Mouse (Mus musculus): Measurements from ENCODE around the gene Supt6. TPM values are rescaled to one million over a fixed set of nuclear protein-coding genes. Genes with fewer than 3 reads are reported as not detected.

Gene Supt6
- polyA plus RNA-seq, 1 experiment from 2014 or later, result 9.5 TPM

DNA sequence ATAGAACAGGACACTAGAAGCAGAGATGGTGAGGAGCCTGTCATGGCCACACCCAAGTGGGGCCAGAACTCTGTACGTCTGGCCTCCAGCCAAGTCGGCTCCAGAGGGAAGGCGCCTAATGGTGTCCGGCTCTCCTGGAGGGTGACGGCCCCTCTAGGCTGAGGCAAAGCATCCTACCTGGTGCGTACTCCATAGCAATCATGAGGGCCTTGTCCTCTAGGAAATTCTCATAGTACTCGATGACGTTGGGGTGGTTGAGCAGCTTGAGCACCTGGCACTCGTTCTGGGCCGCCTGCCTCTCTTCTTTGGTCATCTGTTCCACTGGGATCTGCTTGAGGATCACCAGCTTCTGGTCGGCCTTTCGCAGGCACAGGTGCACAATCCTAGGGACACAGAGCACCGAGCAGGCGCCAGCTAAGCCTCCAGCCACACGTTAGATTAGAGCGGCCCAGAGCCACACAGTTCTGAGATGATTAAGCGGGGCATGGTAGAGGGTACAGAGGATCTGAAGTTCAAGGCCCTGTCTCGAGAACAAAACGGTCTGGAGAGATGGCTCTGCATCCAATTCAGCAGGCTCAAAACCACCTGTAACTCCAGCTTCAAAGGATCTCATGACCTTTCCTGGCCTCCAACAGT is 72.9 kb downstream of the Supt6 start:
- Histone ChIP-seq H3K9me3 (replicated peaks) (no peaks in the 10 kb centered on the region), H3K27ac (replicated peaks) (no peak overlapping the region), H3K4me1 (replicated peaks) (peaks cover 77% of the 10 kb centered on the region), H3K27me3 (no peaks in the 10 kb centered on the region), H3K36me3 (replicated peaks) (no peaks in the 10 kb centered on the region), H3K4me3 (replicated peaks) (no peak overlapping the region), H3K4me2 (no peak overlapping the region), H3K9ac (no peak overlapping the region)
- WGBS (ENCODE audit: insufficient replicate concordance), result 81% methylated on average over 19 of the region's 19 CpGs
- no peak for ATAC-seq (ENCODE audit: insufficient read depth)

DNA sequence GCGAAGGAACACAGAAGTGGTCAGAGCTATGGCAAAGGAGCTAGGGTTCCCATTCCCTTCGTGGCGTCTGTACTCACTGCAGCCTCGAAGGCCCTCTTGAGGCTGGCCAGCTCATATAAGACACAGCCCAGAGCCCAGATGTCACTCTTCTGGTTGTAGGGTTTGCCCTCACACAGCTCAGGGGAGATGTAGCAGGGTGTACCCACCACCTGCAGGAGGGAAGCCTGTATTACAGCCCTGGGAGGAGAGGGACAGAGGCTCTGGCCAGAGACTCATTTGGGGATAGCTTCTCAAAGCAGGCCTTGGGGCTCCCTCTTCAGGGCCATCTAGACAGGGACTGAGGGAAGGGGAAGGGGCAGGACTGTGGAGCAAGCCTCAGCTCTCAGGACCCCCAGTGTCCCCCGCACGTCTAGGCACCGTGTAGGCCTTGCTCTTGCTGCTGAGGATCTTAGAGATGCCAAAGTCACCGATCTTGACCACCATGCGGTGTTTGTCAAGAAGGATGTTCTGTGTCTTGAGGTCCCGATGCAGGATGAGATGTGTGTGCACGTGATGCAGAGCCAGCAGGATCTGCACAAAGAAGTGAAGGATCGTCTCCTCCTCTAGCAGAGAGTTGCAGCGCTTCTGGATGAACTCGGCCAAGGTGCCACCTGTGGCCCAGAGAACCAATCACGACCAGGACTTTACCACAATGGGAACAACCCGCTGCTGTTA is 73.6 kb downstream of the Supt6 start:
- Histone ChIP-seq H3K9ac (no peak overlapping the region), H3K27me3 (no peaks in the 10 kb centered on the region), H3K9me3 (replicated peaks) (no peaks in the 10 kb centered on the region), H3K4me3 (replicated peaks) (no peak overlapping the region), H3K36me3 (replicated peaks) (no peaks in the 10 kb centered on the region), H3K4me1 (replicated peaks) (peaks cover 83% of the 10 kb centered on the region), H3K4me2 (no peak overlapping the region), H3K27ac (replicated peaks) (no peak overlapping the region)
- WGBS (ENCODE audit: insufficient replicate concordance), result 82% methylated on average over 16 of the region's 16 CpGs
- no peak for ATAC-seq (ENCODE audit: insufficient read depth)

- Histone ChIP-seq H3K9ac (no peak overlapping the region), H3K27me3 (no peaks in the 10 kb centered on the region), H3K36me3 (replicated peaks) (no peaks in the 10 kb centered on the region), H3K9me3 (replicated peaks) (no peaks in the 10 kb centered on the region), H3K4me3 (replicated peaks) (no peak overlapping the region), H3K4me1 (replicated peaks) (peaks cover 89% of the 10 kb centered on the region), H3K4me2 (no peak overlapping the region), H3K27ac (replicated peaks) (no peak overlapping the region)
- ATAC-seq (ENCODE audit: insufficient read depth), result no peak
- 65% methylated on average over 4 of the region's 4 CpGs for WGBS (ENCODE audit: insufficient replicate concordance)
Observed at GRCm38 (mm10) chr11:78171328-78171727, 74.5 kb downstream of the Supt6 start.

- peak overlapping the region; percentile 86 for H3K27ac ChIP-seq (replicated peaks)
Observed at GRCm38 (mm10) chr11:78170306-78170705, 75.5 kb downstream of the Supt6 start.

DNA sequence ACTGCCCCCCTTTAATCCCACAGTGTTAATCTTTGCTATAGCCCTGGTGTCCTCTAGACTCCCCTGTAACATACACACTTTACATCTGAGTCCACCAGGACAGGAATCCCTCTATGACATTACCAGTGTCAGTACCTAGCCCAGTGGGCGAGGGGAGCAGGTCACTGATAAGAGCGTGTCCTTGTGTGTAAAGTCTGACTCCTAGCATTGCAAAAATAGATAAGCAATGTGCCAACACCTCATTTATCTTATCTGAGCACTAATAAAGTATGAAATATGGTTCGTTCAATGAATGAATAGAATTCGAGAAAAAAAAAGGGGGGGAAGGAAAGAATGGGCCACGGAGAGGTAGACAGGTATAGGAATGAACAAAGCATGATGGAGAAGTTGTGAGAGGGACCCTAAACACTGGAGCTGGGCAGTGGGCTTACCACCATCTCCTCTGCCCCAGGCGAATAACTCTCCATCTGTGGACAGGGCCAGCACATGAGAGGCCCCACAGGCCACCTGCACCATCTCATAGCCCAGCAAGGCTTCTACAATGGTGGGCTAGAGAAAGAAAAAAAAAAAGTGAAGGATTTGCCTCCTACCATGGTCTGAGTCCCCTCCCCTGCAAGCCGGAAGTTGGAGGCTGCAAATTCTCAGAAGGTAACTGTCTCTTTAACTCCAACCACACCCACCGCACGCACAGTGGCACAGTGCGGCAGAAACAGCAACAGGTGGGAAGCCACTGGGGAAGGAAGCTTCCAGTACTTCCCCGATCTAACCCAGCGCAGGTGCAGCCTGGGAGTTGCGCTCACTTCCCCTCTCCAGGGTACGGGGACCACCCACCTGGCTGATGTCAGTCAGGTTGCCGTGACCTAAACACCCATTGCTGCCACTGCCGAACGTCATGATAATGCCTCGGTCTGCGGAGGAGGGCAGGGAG is 77.0 kb downstream of the Supt6 start:
- H3K9ac ChIP-seq, result peak overlapping the region; percentile 55

More at GRCm38 (mm10) chr11:78170306-78170705, 75.5 kb downstream of the Supt6 start:
- Histone ChIP-seq H3K4me1 (replicated peaks) (peaks cover 90% of the 10 kb centered on the region), H3K4me2 (peak overlapping the region; percentile 73; the same call in 1 of the 2 replicates), H3K36me3 (replicated peaks) (no peaks in the 10 kb centered on the region), H3K9me3 (replicated peaks) (no peaks in the 10 kb centered on the region), H3K27me3 (no peaks in the 10 kb centered on the region), H3K9ac (no peak overlapping the region), H3K4me3 (replicated peaks) (no peak overlapping the region)
- ATAC-seq (ENCODE audit: insufficient read depth), result no peak
- 86% methylated on average over 15 of the region's 15 CpGs for WGBS (ENCODE audit: insufficient replicate concordance)

DNA sequence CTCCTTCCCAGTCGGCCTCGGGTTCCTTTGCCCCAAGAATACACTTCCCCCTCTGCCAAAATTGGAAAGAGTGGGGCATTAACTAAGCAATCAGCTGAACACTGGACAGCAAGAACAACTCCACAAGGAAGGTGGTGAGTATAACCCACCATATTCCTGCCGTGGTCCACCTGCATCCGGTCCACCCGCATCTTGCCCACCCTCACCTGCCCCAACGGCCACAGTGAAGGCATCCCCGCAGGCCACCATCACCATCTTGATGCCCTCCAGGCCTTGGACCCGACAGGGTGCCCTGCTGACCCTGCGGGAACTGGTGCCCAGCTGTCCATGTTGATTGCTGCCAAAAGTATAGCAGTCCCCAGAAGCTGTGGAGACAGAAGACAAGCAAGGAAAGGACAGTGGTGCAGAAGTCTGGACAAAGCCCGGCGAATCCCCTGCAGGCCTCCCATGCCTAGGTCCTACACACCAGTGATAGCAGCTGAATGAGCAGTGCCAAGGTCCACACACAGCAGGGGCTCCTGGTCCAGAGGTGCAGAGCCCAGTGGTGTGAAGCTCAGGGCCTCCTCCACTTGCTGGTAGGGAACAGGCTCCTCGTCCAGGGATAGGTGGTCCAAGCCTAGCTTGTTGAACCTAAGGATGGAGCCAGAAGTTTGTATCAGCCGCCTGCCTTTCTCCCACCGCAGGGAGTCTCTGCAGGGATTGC is 78.4 kb downstream of the Supt6 start:
- no peaks in the 10 kb centered on the region for H3K27me3 ChIP-seq
- no peaks in the 10 kb centered on the region for H3K9me3 ChIP-seq (replicated peaks)
- no peak for ATAC-seq (ENCODE audit: insufficient read depth)
- peak overlapping the region; percentile 73 for H3K4me2 ChIP-seq
- peak overlapping the region; percentile 86 for H3K27ac ChIP-seq (replicated peaks)
- WGBS (ENCODE audit: insufficient replicate concordance), result 86% methylated on average over 14 of the region's 14 CpGs
- no peak overlapping the region for H3K4me3 ChIP-seq (replicated peaks)
- H3K9ac ChIP-seq, result no peak overlapping the region
- peaks cover 94% of the 10 kb centered on the region for H3K4me1 ChIP-seq (replicated peaks)
- H3K36me3 ChIP-seq (replicated peaks), result peaks cover 4% of the 10 kb centered on the region; the same call in 1 of the 2 replicates

More for the DNA sequence above, 77.0 kb downstream of the Supt6 start:
- Histone ChIP-seq H3K9me3 (replicated peaks) (no peaks in the 10 kb centered on the region), H3K36me3 (replicated peaks) (no peaks in the 10 kb centered on the region), H3K4me3 (replicated peaks) (peak overlapping the region; percentile 55), H3K27ac (replicated peaks) (peak overlapping the region; percentile 86), H3K4me2 (peak overlapping the region; percentile 73), H3K4me1 (replicated peaks) (peaks cover 91% of the 10 kb centered on the region), H3K27me3 (no peaks in the 10 kb centered on the region)
- WGBS (ENCODE audit: insufficient replicate concordance), result 11% methylated on average over 19 of the region's 19 CpGs
- peak; percentile 56 for ATAC-seq (ENCODE audit: insufficient read depth)

- Histone ChIP-seq H3K27ac (replicated peaks) (peak overlapping the region; percentile 88; the same call in 1 of the 2 replicates), H3K9ac (no peak overlapping the region)
- 57% methylated on average over 6 of the region's 6 CpGs for WGBS (ENCODE audit: insufficient replicate concordance)
Observed at GRCm38 (mm10) chr11:78166640-78167039, 79.1 kb downstream of the Supt6 start.

GRCm38 (mm10) chr11:78166161-78166560 is 79.6 kb downstream of the Supt6 start:
- ATAC-seq (ENCODE audit: insufficient read depth), result no peak
- peak overlapping the region; percentile 86 for H3K9ac ChIP-seq
- peak overlapping the region; percentile 99 for H3K4me2 ChIP-seq
- peak overlapping the region; percentile 73 for H3K4me3 ChIP-seq (replicated peaks)
- H3K36me3 ChIP-seq (replicated peaks), result peaks cover 16% of the 10 kb centered on the region
- H3K4me1 ChIP-seq (replicated peaks), result peaks cover 97% of the 10 kb centered on the region
- 39% methylated on average over 4 of the region's 4 CpGs for WGBS (ENCODE audit: insufficient replicate concordance)
- no peaks in the 10 kb centered on the region for H3K27me3 ChIP-seq
- H3K27ac ChIP-seq (replicated peaks), result peak overlapping the region; percentile 88
- no peaks in the 10 kb centered on the region for H3K9me3 ChIP-seq (replicated peaks)

More at GRCm38 (mm10) chr11:78166640-78167039, 79.1 kb downstream of the Supt6 start:
- peaks cover 94% of the 10 kb centered on the region for H3K4me1 ChIP-seq (replicated peaks)
- no peak for ATAC-seq (ENCODE audit: insufficient read depth)
- H3K9me3 ChIP-seq (replicated peaks), result no peaks in the 10 kb centered on the region
- H3K27me3 ChIP-seq, result no peaks in the 10 kb centered on the region
- peak overlapping the region; percentile 99 for H3K4me2 ChIP-seq
- no peak overlapping the region for H3K4me3 ChIP-seq (replicated peaks)
- H3K36me3 ChIP-seq (replicated peaks), result peaks cover 12% of the 10 kb centered on the region

GRCm38 (mm10) chr11:78165761-78166109 is 80.1 kb downstream of the Supt6 start:
- Histone ChIP-seq H3K27me3 (no peaks in the 10 kb centered on the region), H3K4me3 (replicated peaks) (peak overlapping the region; percentile 73), H3K4me2 (peak overlapping the region; percentile 99), H3K27ac (replicated peaks) (peak overlapping the region; percentile 88), H3K4me1 (replicated peaks) (peaks cover 98% of the 10 kb centered on the region), H3K36me3 (replicated peaks) (peaks cover 20% of the 10 kb centered on the region), H3K9ac (peak overlapping the region; percentile 86), H3K9me3 (replicated peaks) (no peaks in the 10 kb centered on the region)
- ATAC-seq (ENCODE audit: insufficient read depth), result peak; percentile 25
- WGBS (ENCODE audit: insufficient replicate concordance), result 3% methylated on average over 16 of the region's 16 CpGs

GRCm38 (mm10) chr11:78164924-78165760 is 80.6 kb downstream of the Supt6 start, which contains the start of gene Traf4:
Traf4 (minus strand) TSS chr11:78165589.
- Histone ChIP-seq H3K27ac (replicated peaks) (peak within 1 kb of the TSS; percentile 88), H3K9me3 (replicated peaks) (no peaks in the 10 kb centered on the region), H3K27me3 (no peaks in the 10 kb centered on the region), H3K4me1 (replicated peaks) (peaks cover 98% of the 10 kb centered on the region), H3K36me3 (replicated peaks) (peaks cover 26% of the 10 kb centered on the region), H3K9ac (peak within 1 kb of the TSS; percentile 86), H3K4me2 (peak within 1 kb of the TSS; percentile 99), H3K4me3 (replicated peaks) (peak within 1 kb of the TSS; percentile 73)
- WGBS (ENCODE audit: insufficient replicate concordance), result 0% methylated on average over 68 of the region's 78 CpGs
- peak; percentile 78 for ATAC-seq (ENCODE audit: insufficient read depth)
